Mouse (Mus musculus) midbrain, embryonic 12.5 days (tissue): ENCODE measurements at regions not wholly inside any gene's neighbourhood (a gene's known extent, or its start where the extent isn't known, plus 50 kb on each side); places are given as distances from the start of the nearest gene placed in this dataset.

Source experiments
- ATAC-seq: fragments of 200-750 bp; cut with Nextera tagmentation; 2 replicates; pipeline ENCODE4 v1.8.0; 2017; ENCODE audit warnings: low read depth, moderate TSS enrichment, moderate library complexity; ENCODE audit not compliant: low FRiP score
- H3K27ac ChIP-seq: fragments of 300-500 bp; sonication (generic); replicated peaks from 2 replicates; pipeline ENCODE4 v1.5.1; 2016; ENCODE audit warnings: mild to moderate bottlenecking
- H3K27me3 ChIP-seq: fragments of 300-500 bp; sonication (generic); 2 replicates; pipeline ENCODE4 v1.6.1; 2016; ENCODE audit warnings: mild to moderate bottlenecking
- H3K36me3 ChIP-seq: fragments of 300-500 bp; sonication (generic); 2 replicates; pipeline ENCODE4 v1.6.1; 2016
- H3K4me1 ChIP-seq: fragments of 300-500 bp; sonication (generic); 2 replicates; pipeline ENCODE4 v1.6.1; 2016
- H3K4me2 ChIP-seq: fragments of 300-500 bp; sonication (generic); replicated peaks from 2 replicates; pipeline ENCODE4 v1.6.1; 2016; ENCODE audit warnings: mild to moderate bottlenecking, moderate library complexity
- H3K4me3 ChIP-seq: fragments of 300-500 bp; sonication (generic); 2 replicates; pipeline ENCODE4 v1.5.1; 2016; ENCODE audit warnings: mild to moderate bottlenecking
- H3K9ac ChIP-seq: fragments of 300-500 bp; sonication (generic); replicated peaks from 2 replicates; pipeline ENCODE4 v1.6.1; 2016; ENCODE audit warnings: mild to moderate bottlenecking, moderate library complexity
- H3K9me3 ChIP-seq: fragments of 300-500 bp; sonication (generic); 2 replicates; pipeline ENCODE4 v1.6.1; 2016; ENCODE audit warnings: mild to moderate bottlenecking
- WGBS: fragments of 180-500 bp; shearing (Covaris S2); methylation state at CpG from one replicate; pipeline ENCODE4 v1.1.7; 2016; 5-methylcytosine and 5-hydroxymethylcytosine counted together

- no peaks in the 10 kb centered on the region for H3K4me1 ChIP-seq
- H3K36me3 ChIP-seq: no peaks in the 10 kb centered on the region
- no peak overlapping the region for H3K4me2 ChIP-seq
- no peak overlapping the region for H3K27ac ChIP-seq
- H3K9me3 ChIP-seq: no peaks in the 10 kb centered on the region
- no peak overlapping the region for H3K4me3 ChIP-seq
- H3K27me3 ChIP-seq: no peaks in the 10 kb centered on the region
- peak; percentile 71 for ATAC-seq
- 60% methylated on average over 3 of the region's 3 CpGs for WGBS
- H3K9ac ChIP-seq: no peak overlapping the region
These were observed 1220.8 kb upstream of the Pabpc4l start for GRCm38 (mm10) chr3:47668824-47669223.

GRCm38 (mm10) chr3:47662484-47662883 is 1214.5 kb upstream of the Pabpc4l start:
- Histone ChIP-seq H3K27ac (no peak overlapping the region), H3K9me3 (no peaks in the 10 kb centered on the region), H3K4me2 (no peak overlapping the region), H3K4me3 (no peak overlapping the region), H3K36me3 (no peaks in the 10 kb centered on the region), H3K27me3 (no peaks in the 10 kb centered on the region), H3K9ac (no peak overlapping the region), H3K4me1 (no peaks in the 10 kb centered on the region)
- 0% methylated on average over 1 of the region's 1 CpGs for WGBS
- ATAC-seq: no peak

- Histone ChIP-seq H3K27ac (no peak overlapping the region), H3K4me1 (no peaks in the 10 kb centered on the region), H3K36me3 (no peaks in the 10 kb centered on the region), H3K9ac (no peak overlapping the region), H3K27me3 (no peaks in the 10 kb centered on the region), H3K4me2 (no peak overlapping the region), H3K9me3 (no peaks in the 10 kb centered on the region), H3K4me3 (no peak overlapping the region)
- 30% methylated on average over 1 of the region's 1 CpGs for WGBS
- ATAC-seq: no peak
These were observed 1212.5 kb upstream of the Pabpc4l start for GRCm38 (mm10) chr3:47660531-47660930.
